Mouse (Mus musculus): Measurements from ENCODE around the gene Il27ra. TPM values are rescaled to one million over a fixed set of nuclear protein-coding genes. Genes with fewer than 3 reads are reported as not detected.
"Not testable (repeated sequence)": the region's sequence is repeated elsewhere in the genome, so short reads cannot be mapped to it uniquely, and the experiment has no call there.

The Il27ra gene
- polyA plus RNA-seq, 1 experiment from 2014 or later: 0.29 TPM

GRCm38 (mm10) chr8:84010625-84011611, 31.5 kb downstream of the Il27ra start:
- Histone ChIP-seq H3K27me3 (replicated peaks; ENCODE audit: low read depth, poor library complexity, severe bottlenecking) (peaks cover 58% of the 10 kb centered on the region), H3K27ac (replicated peaks) (peak overlapping the region; percentile 52), H3K9me3 (peaks cover 2% of the 10 kb centered on the region; the same call in 1 of the 2 replicates), H3K36me3 (replicated peaks) (no peaks in the 10 kb centered on the region), H3K4me3 (peak overlapping the region; percentile 67), H3K4me1 (peaks cover 36% of the 10 kb centered on the region)
- WGBS: 2% methylated on average over 83 of the region's 83 CpGs
- DNase-seq (ENCODE audit: low spot score): peak; percentile 83

- H3K27me3 ChIP-seq (replicated peaks; ENCODE audit: low read depth, poor library complexity, severe bottlenecking): peaks cover 53% of the 10 kb centered on the region
- H3K36me3 ChIP-seq (replicated peaks): no peaks in the 10 kb centered on the region
- peak; percentile 91 for DNase-seq (ENCODE audit: low spot score)
- peaks cover 40% of the 10 kb centered on the region for H3K4me1 ChIP-seq
- H3K9me3 ChIP-seq: no peaks in the 10 kb centered on the region
- no peak overlapping the region for H3K27ac ChIP-seq (replicated peaks)
- 3% methylated on average over 11 of the region's 11 CpGs for WGBS
- H3K4me3 ChIP-seq: peak overlapping the region; percentile 67
These were observed 32.5 kb downstream of the Il27ra start for GRCm38 (mm10) chr8:84009876-84010275.

GRCm38 (mm10) chr8:84008362-84008761, 34.0 kb downstream of the Il27ra start:
- Histone ChIP-seq H3K9me3 (no peaks in the 10 kb centered on the region), H3K27ac (replicated peaks) (no peak overlapping the region), H3K4me3 (no peak overlapping the region), H3K4me1 (peaks cover 53% of the 10 kb centered on the region), H3K27me3 (replicated peaks; ENCODE audit: low read depth, poor library complexity, severe bottlenecking) (peaks cover 43% of the 10 kb centered on the region), H3K36me3 (replicated peaks) (peaks cover 1% of the 10 kb centered on the region; the same call in 1 of the 2 replicates)
- WGBS: 24% methylated on average over 7 of the region's 7 CpGs
- DNase-seq (ENCODE audit: low spot score): peak; percentile 47

- peaks cover 43% of the 10 kb centered on the region for H3K27me3 ChIP-seq (replicated peaks; ENCODE audit: low read depth, poor library complexity, severe bottlenecking)
- H3K36me3 ChIP-seq (replicated peaks): peaks cover 30% of the 10 kb centered on the region
- H3K27ac ChIP-seq (replicated peaks); H3K4me3 ChIP-seq; H3K9me3 ChIP-seq; DNase-seq (ENCODE audit: low spot score): not testable (repeated sequence)
- 90% methylated on average over 7 of the region's 7 CpGs for WGBS
- peaks cover 47% of the 10 kb centered on the region for H3K4me1 ChIP-seq
These were observed 36.9 kb downstream of the Il27ra start for GRCm38 (mm10) chr8:84005502-84005901.

- peak overlapping the region; percentile 65 for H3K4me3 ChIP-seq
- peak; percentile 94 for DNase-seq (ENCODE audit: low spot score)
- H3K27ac ChIP-seq (replicated peaks): peak overlapping the region; percentile 81
- H3K27me3 ChIP-seq (replicated peaks; ENCODE audit: low read depth, poor library complexity, severe bottlenecking): peaks cover 43% of the 10 kb centered on the region
- no peaks in the 10 kb centered on the region for H3K9me3 ChIP-seq
- WGBS: under 1% methylated on average over 30 of the region's 30 CpGs
- H3K36me3 ChIP-seq (replicated peaks): peaks cover 38% of the 10 kb centered on the region
- H3K4me1 ChIP-seq: peaks cover 44% of the 10 kb centered on the region
These were observed 37.7 kb downstream of the Il27ra start for GRCm38 (mm10) chr8:84004533-84005201.

GRCm38 (mm10) chr8:84003612-84004246, 38.7 kb downstream of the Il27ra start:
- 82% methylated on average over 6 of the region's 6 CpGs for WGBS
- Histone ChIP-seq H3K9me3 (no peaks in the 10 kb centered on the region), H3K4me1 (peaks cover 53% of the 10 kb centered on the region), H3K4me3 (peak overlapping the region; percentile 65), H3K27ac (replicated peaks) (peak overlapping the region; percentile 81), H3K36me3 (replicated peaks) (peaks cover 46% of the 10 kb centered on the region), H3K27me3 (replicated peaks; ENCODE audit: low read depth, poor library complexity, severe bottlenecking) (peaks cover 49% of the 10 kb centered on the region)
- DNase-seq (ENCODE audit: low spot score): no peak

GRCm38 (mm10) chr8:84002957-84003611, 39.3 kb downstream of the Il27ra start:
- peaks cover 49% of the 10 kb centered on the region for H3K27me3 ChIP-seq (replicated peaks; ENCODE audit: low read depth, poor library complexity, severe bottlenecking)
- H3K9me3 ChIP-seq: no peaks in the 10 kb centered on the region
- H3K4me3 ChIP-seq: no peak overlapping the region; the same call in 1 of the 2 replicates
- 60% methylated on average over 12 of the region's 12 CpGs for WGBS
- no peak overlapping the region for H3K27ac ChIP-seq (replicated peaks)
- no peak for DNase-seq (ENCODE audit: low spot score)
- peaks cover 46% of the 10 kb centered on the region for H3K36me3 ChIP-seq (replicated peaks)
- H3K4me1 ChIP-seq: peaks cover 56% of the 10 kb centered on the region

- Histone ChIP-seq H3K27me3 (replicated peaks; ENCODE audit: low read depth, poor library complexity, severe bottlenecking) (peaks cover 49% of the 10 kb centered on the region), H3K9me3 (no peaks in the 10 kb centered on the region), H3K27ac (replicated peaks) (peak within 1 kb of the TSS; percentile 31; the same call in 1 of the 2 replicates), H3K4me1 (peaks cover 60% of the 10 kb centered on the region), H3K36me3 (replicated peaks) (peaks cover 46% of the 10 kb centered on the region), H3K4me3 (peak within 1 kb of the TSS; percentile 39)
- peak; percentile 49 for DNase-seq (ENCODE audit: low spot score)
- WGBS: 18% methylated on average over 61 of the region's 61 CpGs
These were observed 40.9 kb downstream of the Il27ra start, which contains the start of gene 1700067K01Rik for GRCm38 (mm10) chr8:84001281-84002000. TSS of gene 1700067K01Rik (plus strand) at chr8:84001502.

GRCm38 (mm10) chr8:83999825-84000224, 42.6 kb downstream of the Il27ra start:
- 91% methylated on average over 2 of the region's 2 CpGs for WGBS
- H3K9me3 ChIP-seq: no peaks in the 10 kb centered on the region
- DNase-seq (ENCODE audit: low spot score): no peak
- peaks cover 63% of the 10 kb centered on the region for H3K4me1 ChIP-seq
- no peak overlapping the region for H3K27ac ChIP-seq (replicated peaks)
- peaks cover 49% of the 10 kb centered on the region for H3K27me3 ChIP-seq (replicated peaks; ENCODE audit: low read depth, poor library complexity, severe bottlenecking)
- H3K36me3 ChIP-seq (replicated peaks): peaks cover 51% of the 10 kb centered on the region
- H3K4me3 ChIP-seq: peak overlapping the region; percentile 87

GRCm38 (mm10) chr8:83999057-83999705, 43.2 kb downstream of the Il27ra start:
- WGBS: 71% methylated on average over 16 of the region's 16 CpGs
- Histone ChIP-seq H3K9me3 (no peaks in the 10 kb centered on the region), H3K36me3 (replicated peaks) (peaks cover 58% of the 10 kb centered on the region), H3K27ac (replicated peaks) (no peak overlapping the region), H3K27me3 (replicated peaks; ENCODE audit: low read depth, poor library complexity, severe bottlenecking) (peaks cover 49% of the 10 kb centered on the region), H3K4me1 (peaks cover 57% of the 10 kb centered on the region), H3K4me3 (peak overlapping the region; percentile 87)
- no peak for DNase-seq (ENCODE audit: low spot score)
